Mouse (Mus musculus): Measurements from ENCODE around the gene Cstf1.

The Cstf1 gene

GRCm38 (mm10) chr2:172371258-172371657, 777 bp downstream of the Cstf1 start:
- ATAC-seq (ENCODE audit: insufficient number of reproducible peaks, low FRiP score, low TSS enrichment), result no peak

DNA sequence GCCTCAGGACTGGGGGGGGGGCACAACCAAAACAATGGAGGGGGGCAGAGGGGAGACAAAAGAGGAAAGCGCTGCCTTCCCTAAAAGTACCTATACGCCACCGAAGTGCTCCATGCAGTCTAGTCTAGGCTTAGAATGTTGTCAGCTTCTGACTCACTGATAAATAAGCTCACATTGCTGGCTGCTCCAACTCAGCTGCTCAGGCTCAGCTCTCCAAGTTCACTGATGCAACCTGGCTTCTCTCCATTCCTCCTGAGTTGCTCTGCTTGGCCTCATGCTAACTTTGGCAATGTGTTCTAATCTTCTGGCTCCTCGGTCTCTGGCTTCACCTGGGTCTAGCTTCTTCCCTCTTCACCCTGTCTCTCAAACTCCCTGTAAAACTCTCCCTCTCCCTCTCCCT, 6.1 kb downstream of the Cstf1 start:
- no peak for ATAC-seq (ENCODE audit: insufficient number of reproducible peaks, low FRiP score, low TSS enrichment)

DNA sequence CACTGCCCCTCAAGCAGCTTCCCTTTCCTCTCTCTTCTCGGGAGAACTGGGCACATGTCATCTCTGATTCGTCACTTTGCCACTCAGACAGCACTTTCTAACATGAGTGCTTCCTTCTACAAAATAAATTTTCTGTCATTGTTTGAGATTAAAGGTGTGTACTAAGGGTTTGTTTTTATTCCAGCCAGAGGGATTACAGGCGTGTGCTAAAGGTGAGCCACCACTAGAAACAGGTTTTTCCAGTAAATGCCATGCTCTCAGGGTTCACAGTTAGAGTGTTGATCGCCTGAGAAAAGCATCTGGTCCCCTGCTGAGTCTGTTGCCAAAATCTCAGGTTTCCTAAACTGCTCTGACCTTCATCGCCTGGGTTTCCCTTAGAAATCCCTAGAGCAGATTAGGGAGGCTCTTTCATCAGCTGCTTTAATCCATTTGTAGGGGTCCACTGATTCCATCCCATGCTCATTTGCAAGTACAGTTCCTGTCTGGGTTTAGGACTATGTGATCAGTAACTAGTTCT, 6.6 kb downstream of the Cstf1 start:
- ATAC-seq (ENCODE audit: insufficient number of reproducible peaks, low FRiP score, low TSS enrichment), result no peak

DNA sequence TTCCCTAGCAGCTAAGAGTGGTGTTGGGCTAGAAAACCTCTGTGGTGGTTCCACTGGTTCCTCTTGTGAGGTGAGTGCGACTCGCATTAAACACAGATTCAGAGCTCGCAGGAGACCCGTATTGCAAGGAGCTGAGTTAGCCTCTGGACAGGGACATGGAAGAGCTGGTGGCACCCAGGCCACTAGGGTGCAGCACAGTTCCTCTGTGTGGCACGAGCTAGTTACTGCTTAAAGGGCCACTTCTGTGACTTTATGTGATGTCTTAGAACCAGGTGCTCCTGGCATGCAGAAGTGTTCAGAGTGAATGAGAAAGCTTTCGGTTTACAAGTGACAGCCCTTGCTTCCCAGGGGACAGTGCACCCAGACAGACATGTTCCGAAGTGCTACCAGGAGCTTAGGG, 7.9 kb downstream of the Cstf1 start:
- no peak; the same call in 1 of the 2 replicates for ATAC-seq (ENCODE audit: insufficient number of reproducible peaks, low FRiP score, low TSS enrichment)

DNA sequence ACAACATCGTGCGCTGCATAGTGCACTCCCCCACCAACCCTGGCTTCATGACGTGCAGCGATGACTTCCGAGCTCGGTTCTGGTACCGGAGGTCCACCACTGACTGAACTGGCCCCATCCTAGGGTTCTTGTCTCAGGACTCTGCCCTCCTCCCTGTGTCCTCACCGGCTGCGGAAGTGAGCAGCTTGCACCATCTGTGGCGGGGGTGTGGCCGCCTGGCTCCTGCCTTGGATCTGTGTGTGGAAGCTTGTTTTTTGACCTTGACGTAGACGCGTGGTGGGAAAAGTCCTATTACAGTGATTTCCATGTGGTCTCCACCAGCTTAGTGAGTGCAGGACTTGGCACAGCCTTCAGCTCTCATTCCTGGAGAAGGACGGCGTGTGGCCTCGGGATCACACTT, 10.0 kb downstream of the Cstf1 start:
- no peak for ATAC-seq (ENCODE audit: insufficient number of reproducible peaks, low FRiP score, low TSS enrichment)

DNA sequence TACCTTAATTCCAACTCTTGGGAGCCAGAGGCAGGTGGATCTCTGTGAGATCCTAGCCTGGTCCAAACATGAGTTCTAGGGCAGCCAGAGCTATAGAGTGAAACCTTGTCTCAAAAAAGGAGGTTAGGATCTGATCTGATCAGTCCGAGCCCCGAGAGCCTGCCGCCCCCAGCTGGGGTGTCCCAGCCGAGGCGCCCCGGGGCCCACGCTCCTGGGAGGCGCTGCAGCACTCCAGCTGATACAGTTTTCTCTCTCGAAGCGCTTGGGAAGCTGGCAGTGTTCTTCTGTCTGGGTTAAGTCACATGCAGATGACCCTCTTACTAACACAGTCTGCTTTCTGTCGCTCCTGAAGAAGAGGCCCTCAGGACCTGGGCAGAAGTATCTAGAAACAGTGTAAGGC, 10.9 kb downstream of the Cstf1 start:
- ATAC-seq (ENCODE audit: insufficient number of reproducible peaks, low FRiP score, low TSS enrichment), result no peak

GRCm38 (mm10) chr2:172381898-172382297, 11.4 kb downstream of the Cstf1 start:
- no peak for ATAC-seq (ENCODE audit: insufficient number of reproducible peaks, low FRiP score, low TSS enrichment)

- ATAC-seq (ENCODE audit: insufficient number of reproducible peaks, low FRiP score, low TSS enrichment), result no peak
These were observed 14.2 kb downstream of the Cstf1 start for GRCm38 (mm10) chr2:172384715-172385114.

- ATAC-seq (ENCODE audit: insufficient number of reproducible peaks, low FRiP score, low TSS enrichment), result no peak
These were observed 19.9 kb downstream of the Cstf1 start for GRCm38 (mm10) chr2:172390341-172390740.

DNA sequence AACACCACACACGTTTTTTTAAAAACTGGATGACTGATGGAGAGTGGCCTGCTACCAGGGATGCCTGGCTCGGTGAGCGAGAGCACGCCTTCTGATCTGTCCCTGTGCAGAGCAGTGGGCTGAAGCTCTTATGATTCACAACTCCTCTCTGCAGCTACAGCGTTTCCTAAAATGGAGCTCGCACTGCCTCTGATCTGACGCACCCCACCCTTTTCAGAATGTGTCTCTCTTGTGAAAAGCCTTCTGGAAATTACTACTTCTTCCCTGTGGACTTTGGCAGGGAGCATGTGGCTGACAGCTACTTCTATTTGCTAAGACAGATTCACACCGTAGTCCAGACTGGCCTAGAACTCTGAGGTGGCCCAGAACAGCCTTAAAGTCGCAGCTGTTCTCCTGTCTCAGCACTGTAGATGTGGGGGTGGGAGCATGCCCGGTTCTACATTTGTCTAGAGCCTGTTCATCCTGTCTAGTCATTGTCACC, 21.6 kb downstream of the Cstf1 start:
- ATAC-seq (ENCODE audit: insufficient number of reproducible peaks, low FRiP score, low TSS enrichment), result no peak

DNA sequence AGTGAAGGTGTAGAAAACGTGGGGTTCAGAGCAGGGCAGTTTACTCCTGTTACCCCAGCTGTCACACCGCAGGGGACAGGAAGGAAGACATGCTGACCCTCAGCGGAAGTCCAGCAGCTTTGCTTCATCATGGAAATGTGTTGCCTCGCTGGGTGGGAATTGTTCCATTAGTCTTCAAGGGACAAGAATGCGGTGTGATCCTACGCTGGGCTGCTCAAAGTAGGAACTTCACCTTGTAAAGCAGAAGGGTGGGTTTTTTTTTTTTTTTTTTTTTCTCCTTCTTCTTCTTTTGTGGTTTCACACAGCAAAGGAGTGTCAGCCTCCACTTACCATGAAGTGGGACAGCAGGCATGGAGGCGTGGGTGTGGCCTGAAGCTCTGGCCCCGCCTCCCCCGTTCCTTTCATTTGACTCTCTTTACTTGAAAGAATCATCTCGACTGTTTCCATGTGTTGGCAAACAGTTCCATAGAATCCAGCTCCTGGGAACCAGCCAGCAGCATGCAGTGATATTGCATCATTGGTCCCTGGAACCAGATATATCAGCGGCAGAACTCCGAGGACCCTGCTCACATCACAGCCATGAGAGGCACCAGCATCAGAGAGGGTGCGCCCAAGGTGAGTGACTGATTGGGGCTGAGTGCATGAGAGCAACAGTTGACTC, 23.0 kb downstream of the Cstf1 start, which contains the start of gene Cass4:
Gene Cass4 (plus strand): TSS at position 404 of the 661 bp plus-strand sequence.
- no peak for ATAC-seq (ENCODE audit: insufficient number of reproducible peaks, low FRiP score, low TSS enrichment)

- no peak for ATAC-seq (ENCODE audit: insufficient number of reproducible peaks, low FRiP score, low TSS enrichment)
These were observed 23.5 kb downstream of the Cstf1 start for GRCm38 (mm10) chr2:172394052-172394392.

DNA sequence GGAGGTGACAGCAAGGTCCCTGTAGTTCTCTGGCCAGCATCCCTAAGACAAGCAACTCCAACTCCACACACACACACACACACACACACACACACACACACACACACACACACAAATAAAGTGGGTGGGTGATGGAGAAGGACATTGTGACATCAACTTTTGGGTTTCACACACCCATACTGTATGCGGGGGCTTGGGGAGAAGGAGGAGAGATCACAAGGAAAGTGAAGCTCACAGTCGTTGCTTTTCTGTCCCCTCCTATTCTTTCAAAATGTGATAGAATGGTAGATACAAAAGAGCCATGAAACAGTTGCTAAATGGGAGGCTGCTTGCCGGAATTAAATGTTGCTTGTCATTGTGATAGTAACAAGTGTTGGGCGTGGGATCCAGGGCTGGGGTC, 24.2 kb downstream of the Cstf1 start:
- no peak for ATAC-seq (ENCODE audit: insufficient number of reproducible peaks, low FRiP score, low TSS enrichment)

DNA sequence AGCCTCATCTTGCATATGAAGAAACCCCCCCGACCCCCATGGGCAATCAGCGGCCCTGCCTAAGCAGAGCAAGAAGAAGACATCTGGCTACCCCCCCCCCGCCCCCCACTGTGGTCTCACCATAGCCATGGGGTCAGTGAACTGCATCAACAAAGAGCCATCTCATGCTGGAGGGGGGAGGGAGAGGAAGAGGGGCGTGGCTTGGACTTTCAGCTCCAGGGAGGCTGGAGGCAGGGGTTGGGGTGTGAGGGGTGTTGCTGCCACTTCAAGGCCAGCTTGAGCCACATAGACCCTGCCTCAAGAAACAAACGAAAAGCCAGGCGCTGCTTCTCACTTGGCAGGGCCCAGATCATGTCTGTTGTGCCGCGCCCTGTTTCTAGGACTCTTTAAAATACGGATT, 25.5 kb downstream of the Cstf1 start:
- no peak for ATAC-seq (ENCODE audit: insufficient number of reproducible peaks, low FRiP score, low TSS enrichment)

GRCm38 (mm10) chr2:172399901-172400300, 29.4 kb downstream of the Cstf1 start:
- ATAC-seq (ENCODE audit: insufficient number of reproducible peaks, low FRiP score, low TSS enrichment), result no peak

DNA sequence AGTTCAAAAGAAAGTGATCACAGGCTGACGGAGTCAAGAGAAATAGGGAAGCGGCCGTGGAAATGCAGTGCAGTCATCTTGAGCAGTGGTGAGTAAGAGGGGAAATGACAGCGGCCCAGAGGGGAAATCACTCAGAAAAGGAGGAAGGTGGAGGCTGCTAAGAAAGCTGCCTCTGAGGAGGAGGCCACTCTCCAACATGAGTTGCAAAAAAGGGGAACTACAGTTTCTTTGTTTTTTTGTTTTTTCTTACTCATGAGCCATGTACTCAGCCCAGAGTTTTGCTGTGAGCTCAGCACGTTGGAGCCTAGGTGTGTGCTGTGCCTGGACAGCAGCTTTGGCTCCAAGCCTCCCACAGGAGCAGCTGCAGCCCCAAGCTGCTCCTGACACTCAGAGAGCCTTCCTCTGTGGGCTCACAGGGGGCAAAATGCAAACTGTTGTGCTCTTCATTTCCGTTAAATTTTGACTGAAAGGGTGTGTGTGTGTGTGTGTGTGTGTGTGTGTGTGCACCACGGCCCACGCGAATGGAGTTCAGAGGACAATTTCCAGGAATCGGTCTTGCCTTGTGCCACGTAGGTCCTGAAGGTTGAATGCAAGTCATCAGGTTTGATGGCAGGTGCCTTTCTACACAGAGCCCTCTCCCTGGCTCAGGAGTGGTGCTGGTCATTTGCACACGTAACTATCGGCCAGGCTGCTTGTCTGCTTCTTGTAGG, 30.8 kb downstream of the Cstf1 start:
- ATAC-seq (ENCODE audit: insufficient number of reproducible peaks, low FRiP score, low TSS enrichment), result no peak

DNA sequence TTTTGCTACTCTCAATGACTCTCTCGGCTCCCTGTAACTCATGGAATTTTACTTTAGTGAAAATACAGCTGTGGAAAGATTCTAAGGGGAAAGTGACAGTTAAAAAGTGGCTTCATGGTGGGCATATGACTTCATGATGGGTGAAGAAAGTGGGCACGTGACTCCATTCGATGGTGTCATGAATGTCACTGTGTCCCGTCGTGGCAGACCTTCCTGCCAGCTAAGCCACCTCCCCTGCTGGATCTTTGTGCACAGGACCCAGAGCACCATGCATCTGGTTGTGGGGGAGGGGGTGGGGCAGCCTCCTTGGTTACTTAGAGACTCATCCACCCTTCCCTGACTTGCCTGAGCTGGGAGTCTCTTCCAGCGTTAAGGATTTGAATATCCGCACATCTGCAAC, 33.8 kb downstream of the Cstf1 start:
- ATAC-seq (ENCODE audit: insufficient number of reproducible peaks, low FRiP score, low TSS enrichment), result no peak

- no peak for ATAC-seq (ENCODE audit: insufficient number of reproducible peaks, low FRiP score, low TSS enrichment)
These were observed 34.5 kb downstream of the Cstf1 start for GRCm38 (mm10) chr2:172405011-172405410.

DNA sequence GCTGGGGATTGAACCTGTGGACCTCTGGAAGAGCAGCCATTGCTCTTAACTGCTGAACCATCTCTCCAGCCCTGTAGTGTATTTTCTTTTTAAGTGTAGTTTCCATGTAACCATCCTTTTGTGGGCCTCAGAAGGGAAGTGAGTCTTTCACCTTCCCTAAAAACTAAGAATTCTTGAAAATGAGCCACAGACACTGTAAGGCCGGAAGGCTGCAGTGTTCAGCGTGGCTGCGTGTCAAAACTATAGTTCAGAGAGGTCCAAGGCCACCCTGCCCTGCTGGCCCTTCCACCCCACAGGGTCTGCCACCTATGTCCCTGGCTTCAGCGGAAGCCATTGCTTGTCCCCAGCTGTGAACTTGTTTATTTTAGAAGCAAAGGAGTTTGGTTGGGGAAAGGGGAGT, 35.7 kb downstream of the Cstf1 start:
- no peak for ATAC-seq (ENCODE audit: insufficient number of reproducible peaks, low FRiP score, low TSS enrichment)

DNA sequence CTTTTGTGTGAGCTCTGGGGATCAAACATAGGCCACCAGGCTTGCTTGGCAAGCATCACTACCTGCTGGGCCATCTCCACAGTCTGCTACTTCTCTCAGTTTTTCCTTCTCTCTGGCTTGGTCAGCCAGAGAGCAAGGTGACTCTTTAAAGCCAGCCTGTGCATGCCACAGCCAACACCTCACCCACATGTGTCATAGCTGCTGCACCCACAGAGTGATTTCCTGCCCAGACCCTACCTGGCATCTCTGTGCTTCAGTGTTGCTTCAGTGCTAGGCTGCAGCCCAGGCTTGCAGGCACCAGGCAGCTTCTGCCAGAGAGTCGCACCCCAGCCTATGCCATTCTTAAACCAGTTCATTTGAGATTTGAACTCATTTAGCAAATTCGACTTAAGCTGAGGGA, 37.0 kb downstream of the Cstf1 start:
- ATAC-seq (ENCODE audit: insufficient number of reproducible peaks, low FRiP score, low TSS enrichment), result no peak

DNA sequence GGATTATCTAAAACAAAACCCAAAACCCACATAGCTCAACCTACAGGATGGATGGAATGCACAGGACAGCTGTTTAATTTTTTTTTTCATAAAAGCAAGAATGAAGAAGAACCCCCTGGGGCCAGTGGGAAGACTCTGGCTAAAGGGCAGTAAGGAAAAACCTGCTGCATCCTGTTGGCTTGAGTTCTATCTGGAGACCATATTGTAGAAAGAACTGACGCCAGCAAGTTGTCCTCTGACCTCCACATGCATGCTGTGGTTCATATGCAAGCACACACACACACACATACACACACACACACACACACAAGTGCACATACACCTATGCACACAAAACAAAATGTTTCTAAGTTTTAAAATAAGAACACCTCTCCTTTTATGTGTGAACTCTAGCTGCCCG, 40.2 kb downstream of the Cstf1 start:
- no peak for ATAC-seq (ENCODE audit: insufficient number of reproducible peaks, low FRiP score, low TSS enrichment)

GRCm38 (mm10) chr2:172411091-172411490, 40.6 kb downstream of the Cstf1 start:
- ATAC-seq (ENCODE audit: insufficient number of reproducible peaks, low FRiP score, low TSS enrichment), result no peak

All from cerebellum, adult (tissue).